Mouse (Mus musculus): ENCODE data around the gene 3110040M04Rik.

The 3110040M04Rik gene

GRCm38 (mm10) chr1:151236141-151236930, 32.4 kb downstream of the 3110040M04Rik start:
- DNase-seq, result no peak

DNA sequence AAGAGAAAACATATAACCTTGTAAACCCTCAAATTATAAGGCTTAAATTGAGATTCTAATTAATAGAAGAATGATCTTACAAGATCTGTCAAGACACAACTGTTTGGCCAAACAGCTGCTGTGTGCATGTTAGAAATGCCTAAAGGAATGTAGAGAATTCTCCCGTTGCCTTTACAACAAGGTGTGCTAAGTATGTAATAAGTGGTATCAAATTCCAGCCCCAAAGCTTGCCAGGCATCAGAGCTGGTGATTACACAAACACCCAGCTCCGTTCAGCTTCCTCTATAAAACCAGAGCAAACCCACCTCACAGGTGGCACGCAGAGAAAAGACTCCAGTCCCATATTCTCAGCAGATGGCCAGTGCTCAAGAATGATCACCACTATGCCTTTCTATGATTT, 33.9 kb downstream of the 3110040M04Rik start:
- DNase-seq, result no peak

DNA sequence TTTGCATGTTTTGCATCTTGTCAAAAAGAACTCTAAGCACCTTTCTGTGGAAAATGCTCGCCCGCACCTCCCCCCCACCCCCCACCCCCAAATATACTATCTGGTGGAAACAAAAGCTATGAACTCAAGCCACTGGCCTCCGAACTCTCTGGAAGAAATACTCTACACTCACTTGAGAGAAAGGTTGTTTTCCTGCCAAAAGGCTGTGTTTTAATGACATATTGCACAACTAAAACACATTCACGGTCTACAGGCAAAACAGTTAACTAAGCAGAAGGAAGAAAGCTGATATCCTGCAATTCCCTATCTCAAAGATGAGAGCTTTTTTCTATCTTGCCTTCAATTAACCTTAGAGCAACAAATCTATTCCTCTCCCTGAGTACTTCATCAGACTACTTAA, 39.4 kb downstream of the 3110040M04Rik start:
- DNase-seq, result no peak

- DNase-seq, result no peak
Measured at GRCm38 (mm10) chr1:151244013-151244412, 40.1 kb downstream of the 3110040M04Rik start.

- no peak for DNase-seq
Measured at GRCm38 (mm10) chr1:151244761-151245160, 40.8 kb downstream of the 3110040M04Rik start.

DNA sequence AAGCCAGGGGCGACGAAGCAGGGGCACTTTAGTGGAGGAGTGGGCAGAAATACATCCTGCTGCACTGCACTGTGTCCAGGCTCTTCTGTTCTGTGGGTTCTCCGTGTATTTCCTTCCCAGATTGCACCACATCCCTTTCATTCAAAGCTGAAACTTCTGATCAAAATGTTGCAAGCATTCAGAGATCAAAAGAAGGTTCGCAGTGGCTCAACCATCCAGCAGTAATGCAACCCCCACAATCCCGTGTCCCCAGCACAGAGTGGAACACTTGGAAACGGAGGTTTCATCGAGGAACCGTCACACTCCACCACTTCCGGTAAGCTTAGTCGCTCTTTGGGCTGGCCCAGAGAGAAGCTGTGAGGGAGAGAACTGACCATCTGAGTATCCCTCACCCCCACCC, 41.2 kb downstream of the 3110040M04Rik start:
- no peak for DNase-seq

DNA sequence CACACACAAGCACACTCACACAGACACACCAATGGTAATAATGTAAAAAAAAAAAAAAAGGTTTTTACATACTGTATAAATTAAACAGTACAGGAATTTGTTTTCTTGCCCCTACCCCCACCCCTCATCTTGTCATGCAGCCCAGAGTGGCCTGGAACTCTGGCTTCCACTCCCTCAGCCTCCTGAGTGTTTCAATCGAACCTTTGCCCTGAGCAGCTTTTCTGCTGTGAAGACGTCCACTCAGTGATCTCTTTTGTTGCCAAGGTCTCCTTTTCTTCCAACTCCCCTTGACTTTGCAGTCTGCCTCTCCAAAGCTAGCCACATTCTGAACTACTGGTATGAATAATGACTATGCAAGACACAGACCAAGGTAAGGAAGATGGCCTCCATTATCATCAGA, 41.9 kb downstream of the 3110040M04Rik start:
- DNase-seq, result no peak

GRCm38 (mm10) chr1:151250109-151250508, 46.2 kb downstream of the 3110040M04Rik start:
- no peak for DNase-seq

GRCm38 (mm10) chr1:151250529-151251193, 46.7 kb downstream of the 3110040M04Rik start:
- DNase-seq, result peak; percentile 44

GRCm38 (mm10) chr1:151251194-151252010, 47.5 kb downstream of the 3110040M04Rik start:
- DNase-seq, result no peak

Measured in thymus, postnatal 25 days (tissue).